Mouse (Mus musculus) megakaryocyte, embryonic 14.5 days (primary cell): ENCODE measurements at regions not wholly inside any gene's neighbourhood (a gene's known extent, or its start where the extent isn't known, plus 50 kb on each side); places are given as distances from the start of the nearest gene placed in this dataset.

Source experiments
- FLI1 ChIP-seq: IDR thresholded peaks from 2 replicates; pipeline ENCODE4 v1.6.1; 2012; ENCODE audit warnings: low read length, inconsistent platforms, mixed read lengths
- GATA1 ChIP-seq: IDR thresholded peaks from 3 replicates; pipeline ENCODE4 v1.6.1; 2012; ENCODE audit warnings: mixed read lengths, low read length, inconsistent platforms, borderline replicate concordance

DNA sequence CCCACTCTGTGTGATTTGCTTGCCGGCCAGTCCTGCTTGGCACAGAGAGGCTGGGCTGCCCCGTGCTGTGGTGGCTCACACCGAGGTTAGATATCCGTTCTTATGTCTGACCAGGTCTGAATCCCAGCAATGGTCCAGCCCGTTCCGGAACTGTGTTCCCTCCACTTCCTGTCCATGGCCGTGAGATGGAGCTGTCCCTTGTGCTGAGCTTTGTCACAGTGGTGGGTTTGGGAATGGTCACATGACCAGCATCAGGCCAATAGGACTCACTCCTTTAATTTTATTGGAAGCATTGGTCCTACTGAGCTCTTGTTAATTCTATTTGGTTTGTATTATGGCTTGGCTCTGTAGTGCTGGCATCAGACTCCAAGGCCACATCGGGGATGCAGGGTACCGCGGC is 132.9 kb upstream of the Zfp64 start:
- TF ChIP-seq GATA1 (no peak), FLI1 (no peak)
